Mouse (Mus musculus): ENCODE results near the gene Etnk2. TPM values are rescaled to one million over a fixed set of nuclear protein-coding genes. Genes with fewer than 3 reads are reported as not detected.
"Not testable (repeated sequence)": the region's sequence is repeated elsewhere in the genome, so short reads cannot be mapped to it uniquely, and the experiment has no call there.

Etnk2 gene
- polyA plus RNA-seq, 1 experiment from 2014 or later = 3.1 TPM

GRCm38 (mm10) chr1:133327094-133327493 is 36.3 kb upstream of the Etnk2 start:
- no peak for ATAC-seq (ENCODE audit: low FRiP score)
- H3K4me1 ChIP-seq (replicated peaks; ENCODE audit: control insufficient read depth, insufficient read depth, low read length) = 0 out of 2 replicates have a peak, but pooled peaks cover 2% of the 10 kb centered on the region
- H3K27me3 ChIP-seq (ENCODE audit: control insufficient read depth, insufficient read depth, low read length) = peaks cover 2% of the 10 kb centered on the region
- no peaks in the 10 kb centered on the region for H3K36me3 ChIP-seq (ENCODE audit: control insufficient read depth, insufficient read depth, low read length)
- no peak overlapping the region for H3K9ac ChIP-seq (ENCODE audit: low read depth, low read length)
- WGBS = 54% methylated on average over 5 of the region's 5 CpGs
- H3K27ac ChIP-seq (ENCODE audit: low read depth, low read length) = no peak overlapping the region
- H3K4me3 ChIP-seq (ENCODE audit: low read depth, low read length) = no peak overlapping the region
- H3K9me3 ChIP-seq (ENCODE audit: control insufficient read depth, low read length) = no peaks in the 10 kb centered on the region
- H3K4me2 ChIP-seq (replicated peaks; ENCODE audit: low read depth, low read length) = no peak overlapping the region
- no peak for DNase-seq (ENCODE audit: low spot score)

- DNase-seq (ENCODE audit: low spot score) (no peak), ATAC-seq (ENCODE audit: low FRiP score) (no peak)
- H3K9ac ChIP-seq (ENCODE audit: low read depth, low read length) = no peak overlapping the region
- 0 out of 2 replicates have a peak, but pooled peaks cover 2% of the 10 kb centered on the region for H3K4me1 ChIP-seq (replicated peaks; ENCODE audit: control insufficient read depth, insufficient read depth, low read length)
- no peak overlapping the region for H3K27ac ChIP-seq (ENCODE audit: low read depth, low read length)
- no peak overlapping the region for H3K4me2 ChIP-seq (replicated peaks; ENCODE audit: low read depth, low read length)
- 58% methylated on average over 6 of the region's 6 CpGs for WGBS
- no peaks in the 10 kb centered on the region for H3K36me3 ChIP-seq (ENCODE audit: control insufficient read depth, insufficient read depth, low read length)
- H3K27me3 ChIP-seq (ENCODE audit: control insufficient read depth, insufficient read depth, low read length) = peaks cover 2% of the 10 kb centered on the region
- no peaks in the 10 kb centered on the region for H3K9me3 ChIP-seq (ENCODE audit: control insufficient read depth, low read length)
- no peak overlapping the region for H3K4me3 ChIP-seq (ENCODE audit: low read depth, low read length)
These were observed 35.0 kb upstream of the Etnk2 start for GRCm38 (mm10) chr1:133328299-133328795.

DNA sequence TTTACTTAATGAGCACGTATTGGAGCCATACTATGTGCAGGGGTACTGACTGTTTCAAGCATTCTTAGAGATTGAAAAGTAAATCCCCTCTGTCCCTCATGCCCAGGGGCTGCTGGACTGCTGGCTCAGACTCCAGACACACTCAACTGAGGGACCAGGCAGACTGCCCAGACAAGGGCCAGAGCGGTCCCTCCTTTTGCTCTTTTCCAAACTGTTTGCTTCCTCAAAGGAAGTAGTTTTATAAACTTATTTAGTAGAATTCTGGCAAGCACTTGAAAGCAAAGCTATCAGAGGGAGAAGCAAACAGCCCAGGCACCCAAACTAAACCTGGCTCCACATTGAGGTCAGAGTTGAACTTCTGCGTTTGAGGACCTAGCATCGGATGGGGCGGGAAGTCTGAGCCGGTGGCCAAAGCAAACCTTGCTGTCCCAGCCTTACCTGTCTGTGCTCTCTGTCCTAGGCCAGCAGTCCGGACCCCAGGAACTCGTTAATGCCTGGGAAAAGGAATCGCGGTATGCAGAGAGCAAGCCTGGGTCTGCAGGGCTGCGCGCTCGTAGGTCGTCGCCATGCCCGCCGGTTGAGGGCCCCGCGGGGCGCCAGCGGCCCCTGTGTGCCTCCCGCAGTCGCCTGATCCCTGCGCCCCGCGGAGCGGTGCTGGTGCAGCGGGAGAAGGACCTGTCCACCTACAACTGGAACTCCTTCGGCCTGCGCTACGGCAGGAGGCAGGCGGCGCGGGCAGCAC is 34.3 kb upstream of the Etnk2 start:
- 0 out of 2 replicates have a peak, but pooled peaks cover 2% of the 10 kb centered on the region for H3K4me1 ChIP-seq (replicated peaks; ENCODE audit: control insufficient read depth, insufficient read depth, low read length)
- 7% methylated on average over 34 of the region's 34 CpGs for WGBS
- no peaks in the 10 kb centered on the region for H3K36me3 ChIP-seq (ENCODE audit: control insufficient read depth, insufficient read depth, low read length)
- peak overlapping the region; percentile 17 for H3K4me3 ChIP-seq (ENCODE audit: low read depth, low read length)
- H3K27me3 ChIP-seq (ENCODE audit: control insufficient read depth, insufficient read depth, low read length) = peaks cover 2% of the 10 kb centered on the region
- H3K9me3 ChIP-seq (ENCODE audit: control insufficient read depth, low read length) = no peaks in the 10 kb centered on the region
- H3K9ac ChIP-seq (ENCODE audit: low read depth, low read length) = peak overlapping the region; percentile 29; the same call in 1 of the 2 replicates
- H3K4me2 ChIP-seq (replicated peaks; ENCODE audit: low read depth, low read length) = peak overlapping the region; percentile 50
- H3K27ac ChIP-seq (ENCODE audit: low read depth, low read length) = no peak overlapping the region
- DNase-seq (ENCODE audit: low spot score) (peak; percentile 41), ATAC-seq (ENCODE audit: low FRiP score) (no peak)

GRCm38 (mm10) chr1:133329638-133329964 is 33.8 kb upstream of the Etnk2 start:
- H3K4me3 ChIP-seq (ENCODE audit: low read depth, low read length) = peak overlapping the region; percentile 17
- peak overlapping the region; percentile 29; the same call in 1 of the 2 replicates for H3K9ac ChIP-seq (ENCODE audit: low read depth, low read length)
- H3K4me1 ChIP-seq (replicated peaks; ENCODE audit: control insufficient read depth, insufficient read depth, low read length) = 0 out of 2 replicates have a peak, but pooled peaks cover 2% of the 10 kb centered on the region
- H3K4me2 ChIP-seq (replicated peaks; ENCODE audit: low read depth, low read length) = peak overlapping the region; percentile 50
- no peak for ATAC-seq (ENCODE audit: low FRiP score)
- H3K9me3 ChIP-seq (ENCODE audit: control insufficient read depth, low read length) = no peaks in the 10 kb centered on the region
- peaks cover 2% of the 10 kb centered on the region for H3K27me3 ChIP-seq (ENCODE audit: control insufficient read depth, insufficient read depth, low read length)
- no peak overlapping the region for H3K27ac ChIP-seq (ENCODE audit: low read depth, low read length)
- 27% methylated on average over 7 of the region's 7 CpGs for WGBS
- H3K36me3 ChIP-seq (ENCODE audit: control insufficient read depth, insufficient read depth, low read length) = no peaks in the 10 kb centered on the region
- DNase-seq (ENCODE audit: low spot score) = no peak

DNA sequence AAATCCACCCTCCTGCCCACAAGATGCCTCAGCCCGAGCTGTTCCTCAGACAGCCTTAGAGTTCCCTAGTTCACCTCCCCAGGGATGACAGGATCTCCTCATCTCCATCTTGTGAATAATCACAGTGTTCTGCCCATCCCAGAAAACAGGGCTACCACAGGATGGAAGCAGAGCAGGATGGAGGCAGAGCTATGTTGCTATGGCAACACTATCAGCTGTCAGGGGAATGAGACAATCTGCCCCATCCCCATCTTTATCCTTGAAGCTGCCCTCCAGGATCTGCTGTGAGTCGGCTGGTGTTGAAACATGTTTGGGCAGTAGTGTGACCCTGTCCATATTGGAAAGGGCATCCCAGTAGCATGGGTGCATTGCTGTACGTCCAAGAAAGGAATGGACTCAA is 32.2 kb upstream of the Etnk2 start:
- no peak overlapping the region for H3K4me3 ChIP-seq (ENCODE audit: low read depth, low read length)
- no peaks in the 10 kb centered on the region for H3K36me3 ChIP-seq (ENCODE audit: control insufficient read depth, insufficient read depth, low read length)
- ATAC-seq (ENCODE audit: low FRiP score) (peak; percentile 61; the same call in 1 of the 2 replicates), DNase-seq (ENCODE audit: low spot score) (peak; percentile 46)
- H3K9me3 ChIP-seq (ENCODE audit: control insufficient read depth, low read length) = no peaks in the 10 kb centered on the region
- no peak overlapping the region for H3K4me2 ChIP-seq (replicated peaks; ENCODE audit: low read depth, low read length)
- 59% methylated on average over 3 of the region's 3 CpGs for WGBS
- 0 out of 2 replicates have a peak, but pooled peaks cover 2% of the 10 kb centered on the region for H3K4me1 ChIP-seq (replicated peaks; ENCODE audit: control insufficient read depth, insufficient read depth, low read length)
- H3K27me3 ChIP-seq (ENCODE audit: control insufficient read depth, insufficient read depth, low read length) = peaks cover 2% of the 10 kb centered on the region
- no peak overlapping the region for H3K27ac ChIP-seq (ENCODE audit: low read depth, low read length)
- H3K9ac ChIP-seq (ENCODE audit: low read depth, low read length) = no peak overlapping the region

GRCm38 (mm10) chr1:133332656-133333430 is 30.5 kb upstream of the Etnk2 start:
- H3K27me3 ChIP-seq (ENCODE audit: control insufficient read depth, insufficient read depth, low read length) = peaks cover 2% of the 10 kb centered on the region
- no peak overlapping the region for H3K9ac ChIP-seq (ENCODE audit: low read depth, low read length)
- ATAC-seq (ENCODE audit: low FRiP score) = no peak
- no peaks in the 10 kb centered on the region for H3K36me3 ChIP-seq (ENCODE audit: control insufficient read depth, insufficient read depth, low read length)
- 0 out of 2 replicates have a peak, but pooled peaks cover 2% of the 10 kb centered on the region for H3K4me1 ChIP-seq (replicated peaks; ENCODE audit: control insufficient read depth, insufficient read depth, low read length)
- H3K4me2 ChIP-seq (replicated peaks; ENCODE audit: low read depth, low read length) = no peak overlapping the region
- 88% methylated on average over 11 of the region's 11 CpGs for WGBS
- H3K27ac ChIP-seq (ENCODE audit: low read depth, low read length) = no peak overlapping the region
- H3K4me3 ChIP-seq (ENCODE audit: low read depth, low read length) = no peak overlapping the region
- no peaks in the 10 kb centered on the region for H3K9me3 ChIP-seq (ENCODE audit: control insufficient read depth, low read length)
- DNase-seq (ENCODE audit: low spot score) = no peak

- DNase-seq (ENCODE audit: low spot score) = no peak
- no peak for ATAC-seq (ENCODE audit: low FRiP score)
- no peaks in the 10 kb centered on the region for H3K9me3 ChIP-seq (ENCODE audit: control insufficient read depth, low read length)
- no peaks in the 10 kb centered on the region for H3K36me3 ChIP-seq (ENCODE audit: control insufficient read depth, insufficient read depth, low read length)
- H3K4me2 ChIP-seq (replicated peaks; ENCODE audit: low read depth, low read length) = no peak overlapping the region
- no peak overlapping the region for H3K27ac ChIP-seq (ENCODE audit: low read depth, low read length)
- H3K9ac ChIP-seq (ENCODE audit: low read depth, low read length) = no peak overlapping the region
- H3K27me3 ChIP-seq (ENCODE audit: control insufficient read depth, insufficient read depth, low read length) = no peaks in the 10 kb centered on the region; the same call in 1 of the 2 replicates
- H3K4me3 ChIP-seq (ENCODE audit: low read depth, low read length) = no peak overlapping the region
- H3K4me1 ChIP-seq (replicated peaks; ENCODE audit: control insufficient read depth, insufficient read depth, low read length) = 0 out of 2 replicates have a peak, but pooled peaks cover 2% of the 10 kb centered on the region
- WGBS = 67% methylated on average over 6 of the region's 6 CpGs
These were observed 29.4 kb upstream of the Etnk2 start for GRCm38 (mm10) chr1:133333937-133334336.

DNA sequence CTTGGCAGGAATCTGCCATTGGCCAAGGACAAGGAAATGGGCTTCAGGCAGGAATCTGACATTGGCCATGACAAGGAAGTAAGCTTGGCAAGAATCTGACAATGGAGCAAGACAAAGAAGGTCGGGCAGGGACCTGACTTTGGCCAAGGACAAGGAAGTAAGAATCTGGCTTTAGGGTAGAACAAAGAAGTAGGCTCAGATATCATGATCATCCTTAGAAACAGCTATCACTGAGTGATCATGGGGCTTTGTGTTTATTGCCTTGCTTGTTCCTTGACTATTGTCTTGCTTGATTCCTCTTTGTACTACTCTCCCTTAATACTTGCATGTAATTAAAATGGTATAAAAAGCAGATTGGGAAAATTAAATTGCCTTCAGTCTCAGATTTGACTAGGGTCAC is 23.0 kb upstream of the Etnk2 start:
- H3K9me3 ChIP-seq (ENCODE audit: control insufficient read depth, low read length); ATAC-seq (ENCODE audit: low FRiP score): not testable (repeated sequence)

More for the DNA sequence above, 23.0 kb upstream of the Etnk2 start:
- H3K27ac ChIP-seq (ENCODE audit: low read depth, low read length); H3K36me3 ChIP-seq (ENCODE audit: control insufficient read depth, insufficient read depth, low read length); H3K4me1 ChIP-seq (replicated peaks; ENCODE audit: control insufficient read depth, insufficient read depth, low read length); H3K9ac ChIP-seq (ENCODE audit: low read depth, low read length); DNase-seq (ENCODE audit: low spot score); H3K4me2 ChIP-seq (replicated peaks; ENCODE audit: low read depth, low read length); H3K27me3 ChIP-seq (ENCODE audit: control insufficient read depth, insufficient read depth, low read length); H3K4me3 ChIP-seq (ENCODE audit: low read depth, low read length): not testable (repeated sequence)
- 75% methylated on average over 1 of the region's 1 CpGs for WGBS
